Mouse (Mus musculus) ES-Bruce4 (cell line): Measurements from ENCODE around the gene Cacna2d2. TPM values are rescaled to one million over a fixed set of nuclear protein-coding genes. Genes with fewer than 3 reads are reported as not detected.

Experiments
- H3K27ac ChIP-seq: 2 replicates; pipeline ENCODE4 v1.5.1; 2012; ENCODE audit warnings: low read length, inconsistent platforms; ENCODE audit not compliant: insufficient read depth
- H3K27me3 ChIP-seq: 2 replicates; pipeline ENCODE4 v1.6.1; 2012; ENCODE audit warnings: mild to moderate bottlenecking, low read length, inconsistent platforms; ENCODE audit not compliant: control insufficient read depth, poor library complexity, insufficient read depth, severe bottlenecking
- H3K36me3 ChIP-seq: 2 replicates; pipeline ENCODE4 v1.6.1; 2012; ENCODE audit warnings: inconsistent platforms, mild to moderate bottlenecking, low read length, moderate library complexity; ENCODE audit not compliant: control insufficient read depth, poor library complexity, insufficient read depth, severe bottlenecking
- H3K4me1 ChIP-seq: one replicate; pipeline ENCODE4 v1.8.1; 2011; ENCODE audit warnings: low read length; ENCODE audit not compliant: control insufficient read depth, insufficient read depth
- H3K4me3 ChIP-seq: 2 replicates; pipeline ENCODE4 v1.5.1; 2011; ENCODE audit warnings: low read depth, mild to moderate bottlenecking, low read length
- H3K9ac ChIP-seq: 2 replicates; pipeline ENCODE4 v1.6.1; 2012; ENCODE audit warnings: low read depth, mild to moderate bottlenecking, inconsistent platforms; ENCODE audit not compliant: poor library complexity, severe bottlenecking
- H3K9me3 ChIP-seq: replicated peaks from 2 replicates; pipeline ENCODE4 v1.6.1; 2012; ENCODE audit warnings: mild to moderate bottlenecking, low read length, inconsistent platforms; ENCODE audit not compliant: control insufficient read depth, poor library complexity, insufficient read depth, severe bottlenecking
- CTCF ChIP-seq: IDR thresholded peaks from one replicate; pipeline ENCODE4 v1.8.1; 2011; ENCODE audit warnings: low read depth, low read length
- EP300 ChIP-seq: IDR thresholded peaks from 2 replicates; pipeline ENCODE4 v1.6.1; 2011; ENCODE audit warnings: low read depth, low read length; ENCODE audit not compliant: insufficient read depth
- POLR2A ChIP-seq: IDR thresholded peaks from one replicate; pipeline ENCODE4 v1.8.1; 2011; ENCODE audit warnings: low read length; ENCODE audit not compliant: insufficient read depth
- polyA plus RNA-seq: library from polyadenylated mRNA; stranded (reverse); fragments of >200 nt; gene quantifications from 2 replicates; pipeline ENCODE4 v1.2.4, GENCODE M21; 2011; ENCODE audit warnings: low read depth; ENCODE audit not compliant: missing spikeins, insufficient read depth, insufficient read length

Gene Cacna2d2
- polyA plus RNA-seq, 1 experiment = 3.2 TPM

GRCm38 (mm10) chr9:107443324-107443723, 43.9 kb downstream of the Cacna2d2 start:
- no peak overlapping the region for H3K27ac ChIP-seq
- H3K4me1 ChIP-seq = no peaks in the 10 kb centered on the region
- H3K9me3 ChIP-seq = no peaks in the 10 kb centered on the region

GRCm38 (mm10) chr9:107445011-107445471, 45.6 kb downstream of the Cacna2d2 start:
- H3K36me3 ChIP-seq = no peaks in the 10 kb centered on the region
- no peak overlapping the region for H3K9ac ChIP-seq
- no peaks in the 10 kb centered on the region for H3K27me3 ChIP-seq
- no peak overlapping the region for H3K4me3 ChIP-seq
- TF ChIP-seq EP300 (no peak), CTCF (no peak), POLR2A (no peak)
- no peaks in the 10 kb centered on the region for H3K9me3 ChIP-seq
- no peak overlapping the region for H3K27ac ChIP-seq
- no peaks in the 10 kb centered on the region for H3K4me1 ChIP-seq

More at GRCm38 (mm10) chr9:107443324-107443723, 43.9 kb downstream of the Cacna2d2 start:
- H3K27me3 ChIP-seq = no peaks in the 10 kb centered on the region
- no peaks in the 10 kb centered on the region for H3K36me3 ChIP-seq
- no peak overlapping the region for H3K9ac ChIP-seq
- H3K4me3 ChIP-seq = no peak overlapping the region
- TF ChIP-seq CTCF = no peak
- TF ChIP-seq POLR2A = no peak
- no peak for TF ChIP-seq EP300

GRCm38 (mm10) chr9:107448805-107449517, 49.5 kb downstream of the Cacna2d2 start:
- no peak overlapping the region for H3K4me3 ChIP-seq
- no peaks in the 10 kb centered on the region for H3K27me3 ChIP-seq
- H3K4me1 ChIP-seq = no peaks in the 10 kb centered on the region
- no peak overlapping the region for H3K9ac ChIP-seq
- no peaks in the 10 kb centered on the region for H3K9me3 ChIP-seq
- TF ChIP-seq EP300 (no peak), POLR2A (no peak), CTCF (no peak)
- no peaks in the 10 kb centered on the region for H3K36me3 ChIP-seq
- no peak overlapping the region for H3K27ac ChIP-seq

GRCm38 (mm10) chr9:107451400-107451799, 52.0 kb downstream of the Cacna2d2 start:
- Histone ChIP-seq H3K36me3 (no peaks in the 10 kb centered on the region), H3K27ac (no peak overlapping the region), H3K4me1 (no peaks in the 10 kb centered on the region), H3K9me3 (no peaks in the 10 kb centered on the region), H3K27me3 (no peaks in the 10 kb centered on the region), H3K9ac (no peak overlapping the region), H3K4me3 (no peak overlapping the region)
- TF ChIP-seq CTCF (no peak), EP300 (no peak), POLR2A (no peak)

- H3K27me3 ChIP-seq = no peaks in the 10 kb centered on the region
- no peaks in the 10 kb centered on the region for H3K9me3 ChIP-seq
- TF ChIP-seq CTCF = no peak
- no peak for TF ChIP-seq EP300
- no peak for TF ChIP-seq POLR2A
- H3K36me3 ChIP-seq = no peaks in the 10 kb centered on the region
- no peak overlapping the region for H3K27ac ChIP-seq
- no peak overlapping the region for H3K4me3 ChIP-seq
- H3K9ac ChIP-seq = no peak overlapping the region
- H3K4me1 ChIP-seq = no peaks in the 10 kb centered on the region
Measured at GRCm38 (mm10) chr9:107451891-107452521, 52.6 kb downstream of the Cacna2d2 start.

- Histone ChIP-seq H3K9ac (no peak overlapping the region), H3K4me3 (no peak overlapping the region), H3K36me3 (no peaks in the 10 kb centered on the region), H3K27ac (no peak overlapping the region), H3K9me3 (no peaks in the 10 kb centered on the region), H3K4me1 (no peaks in the 10 kb centered on the region), H3K27me3 (no peaks in the 10 kb centered on the region)
- TF ChIP-seq POLR2A (no peak), CTCF (peak; percentile 79)
Measured at GRCm38 (mm10) chr9:107452552-107452951, 53.1 kb downstream of the Cacna2d2 start.
